ENCODE assay signal across 8 mouse cellular contexts in genomic region chr5:113929950-113930647, GRCm38 (mm10). TPM values are rescaled to one million over a fixed set of nuclear protein-coding genes. Genes with fewer than 3 reads are reported as not detected.
DNase-seq lines count a peak whose midpoint lies in the region; ATAC-seq lines count a peak whose summit lies in the region.

No protein-coding gene starts in this region.

- peaks cover 16 to 22% of the 10 kb centered on the region in 2 experiments for H3K4me1 ChIP-seq in heart, embryonic 14.5 days (ENCODE audit: control insufficient read depth in 2 of 2, insufficient read depth in 2 of 2, low read length in 2 of 2)
- H3K4me1 ChIP-seq in limb, embryonic 13.5 days: peaks cover 22% of the 10 kb centered on the region

- H3K4me3 ChIP-seq in heart, embryonic 14.5 days (ENCODE audit: control insufficient read depth in 1 of 2, insufficient read depth in 1 of 2, low read depth in 1 of 2, low read length in 2 of 2): no peak overlapping the region
- H3K4me3 ChIP-seq in limb, embryonic 13.5 days: no peak overlapping the region

- peak overlapping the region; percentile 7; the same call in 1 of the 2 replicates for H3K4me2 ChIP-seq in heart, embryonic 14.5 days (ENCODE audit: low read length)
- 0 out of 2 replicates have a peak overlapping the region, but pooled peaks have one; percentile 7 for H3K4me2 ChIP-seq in limb, embryonic 13.5 days (replicated peaks)

- peaks cover 15% of the 10 kb centered on the region; the same call in 1 of the 2 replicates for H3K9me3 ChIP-seq in heart, embryonic 14.5 days (ENCODE audit: control insufficient read depth, low read length)
- no peaks in the 10 kb centered on the region for H3K9me3 ChIP-seq in limb, embryonic 13.5 days

- 0 out of 2 replicates have a peak, but pooled peaks have one; percentile 16 for ATAC-seq in heart, embryonic 14.5 days (ENCODE audit: insufficient number of reproducible peaks, insufficient read depth, low FRiP score, low read depth)
- ATAC-seq in limb, embryonic 13.5 days (ENCODE audit: low FRiP score, low read depth): no peak

- no peaks in the 10 kb centered on the region for H3K27me3 ChIP-seq in heart, embryonic 14.5 days (ENCODE audit: control insufficient read depth, insufficient read depth, low read length)
- no peaks in the 10 kb centered on the region for H3K27me3 ChIP-seq in limb, embryonic 13.5 days

- no peaks in the 10 kb centered on the region for H3K36me3 ChIP-seq in heart, embryonic 14.5 days (ENCODE audit: control insufficient read depth, insufficient read depth, low read length)
- H3K36me3 ChIP-seq in limb, embryonic 13.5 days: no peaks in the 10 kb centered on the region

- DNase-seq in urinary bladder, postnatal 14 days (ENCODE audit: low spot score): peak; percentile 7
- DNase-seq in urinary bladder, adult 18-20 months (ENCODE audit: low spot score in 2 of 2): no peak
- no peak for DNase-seq in left cerebral cortex, adult 11 months (ENCODE audit: low spot score)
- no peak for DNase-seq in cerebellum, adult 8-10 months
- no peak for DNase-seq in spleen, postnatal 36 days (ENCODE audit: low spot score in 2 of 2)
- DNase-seq in right cerebral cortex, adult 18-20 months: no peak

- H3K27ac ChIP-seq in heart, embryonic 14.5 days (replicated peaks in 1 of 2; ENCODE audit: control insufficient read depth in 1 of 2, insufficient read depth in 1 of 2, low read depth in 2 of 2, low read length in 2 of 2): peak overlapping the region; percentile 65 to 87
- H3K27ac ChIP-seq in limb, embryonic 13.5 days: no peak overlapping the region

- 41% methylated on average over 10 of the region's 10 CpGs for WGBS in heart, embryonic 14.5 days
- 51% methylated on average over 10 of the region's 10 CpGs for WGBS in limb, embryonic 13.5 days

- H3K9ac ChIP-seq in heart, embryonic 14.5 days (ENCODE audit: low read length): no peak overlapping the region
- H3K9ac ChIP-seq in limb, embryonic 13.5 days: no peak overlapping the region

RNA-seq across cellular contexts. Expression of gene Coro1c, which starts 21.5 kb away (rescaled TPM):
- 84.9 and 88.2 TPM in 2 replicates for polyA plus RNA-seq in heart, embryonic 14.5 days (2014; fragmentation: Nextera tagmentation; extraction: Ambion mirVana)
- polyA plus RNA-seq in limb, embryonic 13.5 days (2015; fragmentation: Nextera tagmentation; extraction: Ambion mirVana): 83.1 and 90.2 TPM in 2 replicates
